Mouse (Mus musculus) spleen, adult 2 months (tissue): Measurements from ENCODE around the gene Rps6kc1.

ENCODE experiments used
- CTCF ChIP-seq: fragments of 200-500 bp; IDR thresholded peaks from 2 replicates; pipeline ENCODE4 v1.5.1; 2011; ENCODE audit warnings: mild to moderate bottlenecking, inconsistent platforms; ENCODE audit not compliant: insufficient read depth, insufficient read length, insufficient replicate concordance; ENCODE audit errors: extremely low read depth
- POLR2A ChIP-seq: fragments of 200-500 bp; IDR thresholded peaks from 2 replicates; pipeline ENCODE4 v1.6.1; 2011; ENCODE audit warnings: low read depth, low read length, inconsistent platforms

- TF ChIP-seq CTCF (no peak), POLR2A (no peak)
These were observed 187.6 kb downstream of the Rps6kc1 start for GRCm38 (mm10) chr1:190723926-190724430.
